Mouse (Mus musculus) myocyte (in vitro differentiated cells): ENCODE measurements at regions not wholly inside any gene's neighbourhood (a gene's known extent, or its start where the extent isn't known, plus 50 kb on each side); places are given as distances from the start of the nearest gene placed in this dataset.
A peak's percentile ranks its signal among the peaks of the same experiment; 100 is the strongest.

Experiments
- H3K27me3 ChIP-seq: one replicate; pipeline ENCODE4 v1.6.1; 2011; ENCODE audit not compliant: control insufficient read depth, insufficient read depth, insufficient read length
- H3K36me3 ChIP-seq: one replicate; pipeline ENCODE4 v1.6.1; 2011; ENCODE audit not compliant: control insufficient read depth, insufficient read depth
- H3K4me2 ChIP-seq: one replicate; pipeline ENCODE4 v1.6.1; 2011; ENCODE audit warnings: low read depth, control low read depth
- H3K4me3 ChIP-seq: one replicate; pipeline ENCODE4 v1.5.1; 2011; ENCODE audit warnings: mild to moderate bottlenecking, control low read depth, moderate library complexity
- H3K79me2 ChIP-seq: one replicate; pipeline ENCODE4 v1.6.1; 2011; ENCODE audit not compliant: control insufficient read depth, insufficient read depth
- H3ac ChIP-seq: one replicate; pipeline ENCODE4 v1.6.1; 2011; ENCODE audit not compliant: control insufficient read depth, insufficient read length
- CEBPB ChIP-seq: IDR thresholded peaks from 2 replicates; pipeline ENCODE4 v1.6.1; 2011; ENCODE audit warnings: mild to moderate bottlenecking, moderate library complexity; ENCODE audit not compliant: poor library complexity, insufficient read depth, severe bottlenecking
- E2F4 ChIP-seq: IDR thresholded peaks from one replicate; pipeline ENCODE4 v1.6.1; 2011; ENCODE audit warnings: mild to moderate bottlenecking, control low read depth, moderate library complexity; ENCODE audit not compliant: insufficient read depth
- MAX ChIP-seq: IDR thresholded peaks from one replicate; pipeline ENCODE4 v1.6.1; 2011; ENCODE audit warnings: low read depth, mild to moderate bottlenecking, control low read depth
- MYOD1 ChIP-seq, 3 experiments: IDR thresholded peaks; one replicate each; pipeline ENCODE4 v1.6.1; 2011; ENCODE audit warnings: control low read depth in 2 of 3, low read depth in 2 of 3, mild to moderate bottlenecking in 2 of 3, moderate library complexity in 1 of 3; ENCODE audit not compliant: insufficient read length in 2 of 3, control insufficient read depth in 1 of 3
- MYOG ChIP-seq, 3 experiments: IDR thresholded peaks; one replicate each; pipeline ENCODE4 v1.6.1; 2011; ENCODE audit warnings: control low read depth in 2 of 3, low read depth in 2 of 3, mild to moderate bottlenecking in 2 of 3; ENCODE audit not compliant: insufficient read length in 2 of 3, control insufficient read depth in 1 of 3, insufficient read depth in 1 of 3
- POLR2A ChIP-seq: IDR thresholded peaks from one replicate; pipeline ENCODE4 v1.6.1; 2011; ENCODE audit warnings: low read depth, mild to moderate bottlenecking, control low read depth, moderate library complexity; ENCODE audit not compliant: insufficient read length
- POLR2AphosphoS2 ChIP-seq: IDR thresholded peaks from one replicate; pipeline ENCODE4 v1.6.1; 2011; ENCODE audit warnings: low read depth, control low read depth; ENCODE audit not compliant: insufficient read length
- REST ChIP-seq: IDR thresholded peaks from one replicate; pipeline ENCODE4 v1.6.1; 2011; ENCODE audit warnings: mild to moderate bottlenecking, control low read depth, moderate library complexity; ENCODE audit not compliant: insufficient read depth, insufficient read length
- SRF ChIP-seq: IDR thresholded peaks from one replicate; pipeline ENCODE4 v1.6.1; 2011; ENCODE audit warnings: low read depth; ENCODE audit not compliant: control insufficient read depth, insufficient read length
- TCF12 ChIP-seq: IDR thresholded peaks from one replicate; pipeline ENCODE4 v1.6.1; 2011; ENCODE audit warnings: mild to moderate bottlenecking, control low read depth; ENCODE audit not compliant: poor library complexity, insufficient read depth, severe bottlenecking
- TCF3 ChIP-seq: IDR thresholded peaks from one replicate; pipeline ENCODE4 v1.6.1; 2011; ENCODE audit warnings: low read depth, control low read depth; ENCODE audit not compliant: insufficient read length
- USF1 ChIP-seq: IDR thresholded peaks from one replicate; pipeline ENCODE4 v1.6.1; 2011; ENCODE audit warnings: low read depth, mild to moderate bottlenecking, control low read depth, moderate library complexity

GRCm38 (mm10) chr19:32888616-32889305, 131.5 kb downstream of the Pten start:
- TF ChIP-seq MYOD1 (IDR thresholded peaks at IDR 0.05; ENCODE audit: control insufficient read depth in 1 of 3, insufficient read length in 2 of 3, low read depth in 2 of 3) (peak in 1 of 3 experiments; percentile 14), SRF (no peak)

GRCm38 (mm10) chr19:32890801-32891200, 133.5 kb downstream of the Pten start:
- no peak overlapping the region for H3ac ChIP-seq
- TF ChIP-seq REST (no peak), CEBPB (no peak), TCF3 (no peak), MAX (no peak), TCF12 (no peak), USF1 (no peak), MYOD1 (IDR thresholded peaks at IDR 0.05; ENCODE audit: control insufficient read depth in 1 of 3, insufficient read length in 2 of 3, low read depth in 2 of 3) (no peak), MYOG (IDR thresholded peaks at IDR 0.05; ENCODE audit: control insufficient read depth in 1 of 3, insufficient read depth in 1 of 3, insufficient read length in 2 of 3, low read depth in 2 of 3) (no peak), SRF (no peak), POLR2AphosphoS2 (no peak), POLR2A (no peak), E2F4 (no peak)
- H3K79me2 ChIP-seq: no peaks in the 10 kb centered on the region
- no peaks in the 10 kb centered on the region for H3K27me3 ChIP-seq
- no peaks in the 10 kb centered on the region for H3K36me3 ChIP-seq
- no peak overlapping the region for H3K4me3 ChIP-seq
- no peak overlapping the region for H3K4me2 ChIP-seq

More at GRCm38 (mm10) chr19:32888616-32889305, 131.5 kb downstream of the Pten start:
- H3ac ChIP-seq: no peak overlapping the region
- no peaks in the 10 kb centered on the region for H3K27me3 ChIP-seq
- H3K4me3 ChIP-seq: no peak overlapping the region
- H3K4me2 ChIP-seq: peak overlapping the region; percentile 39
- no peaks in the 10 kb centered on the region for H3K79me2 ChIP-seq
- no peaks in the 10 kb centered on the region for H3K36me3 ChIP-seq

DNA sequence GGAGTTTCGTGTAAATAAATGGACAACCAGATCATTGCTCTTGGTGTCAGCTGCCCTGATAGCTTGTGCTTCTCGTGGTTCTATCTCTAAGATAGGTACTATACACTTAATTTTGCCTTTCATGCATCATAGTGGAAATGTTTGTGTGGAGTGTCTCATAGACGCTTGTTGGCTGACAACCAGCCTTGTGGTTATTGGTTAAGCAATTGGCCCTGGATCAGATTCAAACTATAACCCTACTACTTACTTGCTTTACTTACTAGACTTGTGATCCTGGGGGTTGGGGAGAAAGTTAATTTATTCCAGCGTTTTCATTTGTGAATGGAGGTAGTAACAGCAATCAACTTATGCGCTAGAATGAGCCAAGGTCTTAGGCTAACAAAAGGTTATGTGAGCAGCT, 135.2 kb downstream of the Pten start:
- Histone ChIP-seq H3K36me3 (no peaks in the 10 kb centered on the region), H3K4me3 (no peak overlapping the region), H3K27me3 (no peaks in the 10 kb centered on the region), H3K79me2 (no peaks in the 10 kb centered on the region), H3K4me2 (no peak overlapping the region), H3ac (no peak overlapping the region)
- 0 out of 2 replicates have a peak, but pooled peaks have one; percentile 3 for TF ChIP-seq CEBPB
- TF ChIP-seq POLR2AphosphoS2: no peak

DNA sequence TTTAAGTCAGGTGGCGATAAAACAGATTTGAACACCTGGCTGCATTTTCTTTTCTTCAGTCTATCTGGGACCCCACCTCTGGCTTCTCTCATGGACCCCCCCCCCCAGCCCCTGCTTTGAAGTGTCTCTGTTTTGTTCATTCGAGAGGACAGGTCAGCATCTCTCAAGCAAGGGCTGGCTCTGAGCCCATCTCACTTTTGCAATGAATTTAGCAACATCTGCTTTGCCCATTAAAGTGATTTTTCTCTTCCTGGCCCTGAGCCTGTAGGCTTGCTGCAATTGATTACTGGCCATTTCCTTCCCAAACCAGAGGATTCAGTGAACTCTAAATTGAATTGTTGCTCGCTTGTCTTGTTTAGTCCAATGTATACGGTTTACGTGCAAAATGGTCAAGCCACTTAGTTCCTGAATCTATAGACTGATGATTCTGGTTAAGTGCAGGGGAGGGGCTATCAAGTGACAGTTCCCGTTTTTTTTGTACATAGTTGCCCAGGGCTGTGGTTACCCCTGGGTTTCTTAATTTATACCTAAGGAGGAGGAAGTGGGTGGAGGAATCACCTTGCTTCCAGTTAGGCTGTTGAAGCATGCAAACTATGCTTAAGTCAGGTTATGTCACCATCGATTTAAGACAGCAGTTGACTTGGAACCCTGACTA, 146.3 kb downstream of the Pten start:
- no peaks in the 10 kb centered on the region for H3K79me2 ChIP-seq
- H3K4me3 ChIP-seq: no peak overlapping the region
- H3K27me3 ChIP-seq: no peaks in the 10 kb centered on the region
- H3K36me3 ChIP-seq: no peaks in the 10 kb centered on the region
- H3K4me2 ChIP-seq: no peak overlapping the region
- no peak overlapping the region for H3ac ChIP-seq
- TF ChIP-seq USF1: no peak
- TF ChIP-seq POLR2A: no peak

DNA sequence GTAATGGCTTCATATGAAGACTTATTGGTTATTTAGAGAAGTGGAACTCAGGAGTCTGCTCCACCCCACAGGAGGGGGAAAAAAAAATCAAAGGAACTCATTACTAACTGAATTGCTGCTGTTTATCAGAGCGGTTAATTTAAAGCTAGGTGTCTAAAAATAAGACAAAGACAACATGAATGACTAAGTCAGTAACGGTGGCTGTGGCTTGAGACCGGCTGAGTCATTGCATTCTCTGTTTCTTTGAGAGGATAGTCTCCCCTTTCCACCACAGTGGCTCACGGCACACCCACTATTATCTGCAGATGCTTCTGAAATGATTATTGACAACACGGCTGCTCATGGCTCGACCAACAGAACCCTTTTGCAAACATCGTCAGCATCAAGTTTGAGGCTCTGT, 147.2 kb downstream of the Pten start:
- Histone ChIP-seq H3K4me2 (peak overlapping the region; percentile 92), H3K4me3 (no peak overlapping the region), H3K36me3 (no peaks in the 10 kb centered on the region), H3ac (no peak overlapping the region), H3K79me2 (no peaks in the 10 kb centered on the region), H3K27me3 (no peaks in the 10 kb centered on the region)
- TF ChIP-seq MYOD1 (IDR thresholded peaks at IDR 0.05; ENCODE audit: control insufficient read depth in 1 of 3, insufficient read length in 2 of 3, low read depth in 2 of 3): peak in 2 of 3 experiments; percentile 45 to 55
- no peak for TF ChIP-seq REST

DNA sequence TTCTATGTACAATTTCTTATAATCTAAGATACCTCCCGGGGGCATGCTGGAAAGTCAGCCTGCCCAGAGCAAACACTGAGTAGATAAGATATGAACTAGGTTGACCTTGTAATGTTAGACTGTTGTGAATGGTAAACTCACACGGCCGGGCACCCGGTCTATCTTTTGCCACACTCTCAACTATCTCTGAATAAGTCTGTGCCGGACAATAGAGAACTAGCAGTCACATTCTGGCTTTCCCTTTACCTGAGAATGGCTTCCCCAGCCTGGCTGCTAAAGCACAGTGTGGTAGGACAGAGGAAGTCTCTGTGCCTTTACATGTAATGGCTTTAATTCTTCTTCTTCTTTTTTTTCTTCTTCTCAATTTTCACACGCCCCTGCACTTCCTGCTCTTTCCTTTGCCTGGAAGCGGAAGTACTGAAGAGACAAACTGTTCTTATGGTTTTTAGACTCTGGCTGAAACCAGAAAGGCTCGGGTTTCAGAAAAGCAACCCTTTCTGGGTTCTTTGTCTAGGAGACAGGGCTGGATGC, 148.7 kb downstream of the Pten start:
- no peak overlapping the region for H3K4me3 ChIP-seq
- no peaks in the 10 kb centered on the region for H3K27me3 ChIP-seq
- TF ChIP-seq MYOD1 (IDR thresholded peaks at IDR 0.05; ENCODE audit: control insufficient read depth in 1 of 3, insufficient read length in 2 of 3, low read depth in 2 of 3) (no peak), MYOG (IDR thresholded peaks at IDR 0.05; ENCODE audit: control insufficient read depth in 1 of 3, insufficient read depth in 1 of 3, insufficient read length in 2 of 3, low read depth in 2 of 3) (no peak), MAX (no peak), TCF12 (no peak), TCF3 (no peak), POLR2AphosphoS2 (no peak), REST (no peak), USF1 (no peak), E2F4 (no peak), CEBPB (no peak), SRF (no peak), POLR2A (no peak)
- no peak overlapping the region for H3ac ChIP-seq
- H3K4me2 ChIP-seq: no peak overlapping the region
- no peaks in the 10 kb centered on the region for H3K79me2 ChIP-seq
- H3K36me3 ChIP-seq: no peaks in the 10 kb centered on the region
